Mouse (Mus musculus) large intestine, adult 2 months (tissue): ENCODE data around the gene Gm3573. TPM values are rescaled to one million over a fixed set of nuclear protein-coding genes. Genes with fewer than 3 reads are reported as not detected.
"Not testable (repeated sequence)": the region's sequence is repeated elsewhere in the genome, so short reads cannot be mapped to it uniquely, and the experiment has no call there.

Experiments
- DNase-seq: peaks from one replicate; pipeline ENCODE4 v3.0.0-alpha.2; 2012; ENCODE audit warnings: low read depth, low spot score
- WGBS: fragments of 180-500 bp; shearing (Covaris S2); methylation state at CpG from one replicate; pipeline ENCODE4 v1.1.7; 2018; 5-methylcytosine and 5-hydroxymethylcytosine counted together
- polyA plus RNA-seq: library from polyadenylated mRNA; depleted of rRNA; stranded (reverse); fragments of >200 nt; gene quantifications from 2 replicates; pipeline ENCODE4 v1.2.3, GENCODE M21; 2012; rRNA removed

Gm3573 gene
- polyA plus RNA-seq: not detected in 2 replicates

DNA sequence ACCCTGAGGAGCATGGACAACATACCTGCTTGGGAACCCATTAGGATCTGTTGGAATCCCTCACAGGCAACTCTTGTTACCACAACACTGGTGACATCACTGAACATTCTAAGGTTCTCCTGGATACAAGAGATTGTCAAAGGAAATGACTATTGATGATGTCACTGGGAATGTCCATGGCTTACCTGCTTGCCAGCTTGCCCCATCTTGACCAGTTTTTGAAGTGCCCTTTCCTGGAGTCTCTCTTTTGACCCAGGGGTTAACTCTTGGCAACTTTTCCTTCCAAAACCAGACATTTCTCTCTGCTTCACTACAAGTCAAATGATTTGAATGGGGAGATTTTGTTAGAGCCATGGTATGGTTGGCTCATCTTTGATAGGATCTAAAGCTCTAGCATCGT lies at the start of gene Gm3573:
Gene Gm3573, minus strand, starts transcription at position 101 of the 400 bp plus-strand sequence.
- not testable (repeated sequence) for DNase-seq
- no CpG with 5 or more reads among the region's 1 CpGs for WGBS

DNA sequence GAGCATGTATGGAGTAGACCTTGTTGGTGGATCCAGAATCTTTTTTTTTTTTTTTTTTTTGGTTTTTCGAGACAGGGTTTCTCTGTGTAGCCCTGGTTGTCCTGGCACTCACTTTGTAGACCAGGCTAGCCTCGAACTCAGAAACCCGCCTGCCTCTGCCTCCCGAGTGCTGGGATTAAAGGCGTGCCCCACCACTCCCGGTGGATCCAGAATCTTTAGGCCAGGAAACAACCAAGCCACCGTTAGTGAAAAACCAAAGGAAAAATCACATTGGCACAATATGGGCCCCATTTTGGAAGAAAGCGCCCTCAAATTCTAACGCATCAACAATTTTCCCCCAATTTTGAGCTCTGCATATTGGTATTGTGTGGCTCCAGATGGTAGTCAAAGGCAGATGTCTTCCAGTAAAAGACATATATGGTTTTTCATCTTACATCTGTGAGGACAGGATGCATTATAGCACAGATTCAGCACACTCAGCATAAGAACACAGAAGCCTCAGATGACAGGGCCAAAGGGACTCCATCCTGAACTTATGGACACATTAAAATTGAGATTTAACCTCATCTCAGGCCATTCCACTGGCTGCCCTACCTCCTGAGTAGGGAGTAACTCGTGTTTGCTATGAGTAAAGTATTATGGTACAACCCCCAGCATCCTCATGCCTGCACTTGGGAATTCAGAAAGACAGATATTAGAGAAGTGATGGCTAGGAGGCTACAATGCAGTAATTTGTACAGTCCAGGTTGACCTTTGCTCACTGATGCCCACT lies 26.4 kb upstream of the Gm3573 start:
- DNase-seq: not testable (repeated sequence)
- WGBS: 77% methylated on average over 9 of the region's 10 CpGs

- DNase-seq: not testable (repeated sequence)
- 83% methylated on average over 3 of the region's 3 CpGs for WGBS
Measured at GRCm38 (mm10) chr14:42183936-42184335, 6.7 kb downstream of the Gm3573 start.

GRCm38 (mm10) chr14:42162522-42162921 lies 28.1 kb downstream of the Gm3573 start, which contains the start of gene Gm17027:
Gene Gm17027, minus strand, starts transcription at chr14:42162622.
- WGBS: 84% methylated on average over 2 of the region's 2 CpGs
- not testable (repeated sequence) for DNase-seq

Other genes with a start within 250 kb of the Gm3573 start
- gene 1700024B05Rik, start 246.8 kb downstream of the Gm3573 start, polyA plus RNA-seq: not detected in 2 replicates
- not detected in 2 replicates for gene Gm6401, start 222.9 kb downstream of the Gm3573 start, polyA plus RNA-seq
- not detected in 2 replicates for gene Gm3543, start 207.5 kb downstream of the Gm3573 start, polyA plus RNA-seq
- gene Gm7951, start 73.4 kb downstream of the Gm3573 start, polyA plus RNA-seq: not detected in 2 replicates
- not detected in 2 replicates for gene Gm17027, start 28.2 kb downstream of the Gm3573 start, polyA plus RNA-seq
- gene Gm17026, start 69.3 kb upstream of the Gm3573 start, polyA plus RNA-seq: not detected in 2 replicates
- not detected in 2 replicates for gene Gm9611, start 106.6 kb upstream of the Gm3573 start, polyA plus RNA-seq
- gene Gm7995, start 119.4 kb upstream of the Gm3573 start, polyA plus RNA-seq: not detected in 2 replicates
- gene Gm8005, start 248.9 kb upstream of the Gm3573 start, polyA plus RNA-seq: not detected in 2 replicates